Mouse (Mus musculus) mature B cell (primary cell): Measurements from ENCODE around the gene Slc34a3.

ENCODE experiments used
- in situ Hi-C: fragments of 300-500 bp; cut with MboI; formaldehyde crosslinking; loops from 2 replicates; pipeline ENCODE4 v1.14.3; 2019

The Slc34a3 gene

GRCm38 (mm10) chr2:25224766-25225752 is 9.1 kb downstream of the Slc34a3 start:
- in situ Hi-C loops, result no loop called here

- in situ Hi-C loops, result no loop called here
Measured at GRCm38 (mm10) chr2:25224492-25224765, 9.7 kb downstream of the Slc34a3 start, which contains the start of gene Tubb4b. Gene Tubb4b, minus strand, starts transcription at chr2:25224702.

DNA sequence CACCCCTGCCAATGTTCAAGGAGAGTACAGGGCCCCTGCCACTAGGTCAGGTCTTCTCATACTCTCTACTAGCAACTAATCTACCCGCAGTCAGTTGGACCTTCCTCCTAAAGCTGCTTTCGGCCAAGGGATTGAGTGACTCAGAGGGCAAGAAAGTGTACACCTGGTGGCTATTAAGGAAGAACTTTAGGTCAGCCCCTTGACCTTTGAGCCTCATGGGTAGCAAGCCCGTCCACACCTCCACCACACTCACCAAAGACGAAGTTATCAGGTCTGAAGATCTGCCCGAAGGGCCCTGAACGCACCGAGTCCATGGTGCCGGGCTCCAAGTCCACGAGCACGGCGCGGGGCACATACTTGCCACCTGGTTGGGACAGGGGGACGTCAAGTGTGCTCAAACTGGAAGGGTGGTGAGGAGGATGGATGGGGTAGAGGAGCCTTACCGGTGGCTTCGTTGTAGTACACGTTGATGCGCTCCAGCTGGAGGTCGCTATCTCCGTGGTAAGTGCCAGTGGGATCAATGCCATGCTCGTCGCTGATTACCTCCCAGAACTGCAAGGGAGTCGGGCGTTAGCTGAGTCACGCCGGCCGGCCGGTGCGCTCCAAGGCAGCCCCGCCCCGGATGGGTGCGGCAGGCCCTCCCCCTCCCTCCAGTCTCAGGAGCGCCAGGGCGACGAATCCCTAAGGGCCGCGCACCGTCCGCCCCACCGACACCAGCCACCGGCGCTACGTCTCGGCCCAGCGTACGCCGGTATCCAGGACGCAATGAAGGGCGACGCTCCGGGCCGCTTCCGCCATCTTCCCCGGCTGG is 10.3 kb downstream of the Slc34a3 start:
- in situ Hi-C loops, result no loop called here

DNA sequence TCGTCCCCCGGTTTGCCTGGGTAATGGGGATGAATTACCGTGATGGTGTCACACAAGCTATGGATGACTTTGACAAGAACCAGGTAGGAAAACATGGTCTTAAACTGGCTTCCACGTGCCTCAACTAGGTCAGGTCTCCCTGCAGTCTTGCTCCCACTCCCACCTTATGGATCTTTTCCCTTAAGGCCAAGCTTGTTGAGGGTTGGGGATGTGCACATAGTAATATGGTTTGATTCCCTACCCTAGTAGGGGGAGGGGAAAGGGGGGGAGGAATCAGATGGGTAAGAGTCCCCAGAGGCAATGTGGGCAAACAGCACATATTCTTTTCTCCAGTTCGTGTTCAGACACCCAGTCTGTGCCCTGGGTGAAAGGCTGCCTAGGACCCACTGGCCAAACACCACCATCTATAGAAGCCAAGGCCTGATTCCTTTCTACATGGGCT is 12.8 kb downstream of the Slc34a3 start:
- in situ Hi-C loops, result no loop called here

DNA sequence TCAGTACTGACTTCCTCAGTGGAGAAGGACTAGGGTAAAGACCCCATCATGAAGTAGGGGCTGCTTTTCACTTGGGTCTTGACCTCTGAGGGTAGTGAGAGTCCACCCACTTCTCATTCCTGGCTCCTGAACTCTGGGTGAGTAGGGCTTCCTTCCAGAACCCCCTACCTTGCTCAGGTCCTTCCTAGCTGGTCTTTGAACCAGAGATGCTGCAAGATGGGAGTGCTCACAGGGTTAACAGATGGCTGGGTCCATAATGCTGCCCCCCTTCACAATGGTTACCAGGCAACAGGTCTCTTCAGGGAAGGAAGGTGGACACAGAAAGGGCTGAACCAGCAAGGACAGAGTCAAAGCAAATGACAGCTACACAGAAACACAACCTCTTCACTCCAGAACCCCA is 15.7 kb downstream of the Slc34a3 start, which contains the start of gene Fam166a:
Gene Fam166a (plus strand): TSS at position 301 of the 400 bp plus-strand sequence.
- in situ Hi-C loops, result no loop called here

DNA sequence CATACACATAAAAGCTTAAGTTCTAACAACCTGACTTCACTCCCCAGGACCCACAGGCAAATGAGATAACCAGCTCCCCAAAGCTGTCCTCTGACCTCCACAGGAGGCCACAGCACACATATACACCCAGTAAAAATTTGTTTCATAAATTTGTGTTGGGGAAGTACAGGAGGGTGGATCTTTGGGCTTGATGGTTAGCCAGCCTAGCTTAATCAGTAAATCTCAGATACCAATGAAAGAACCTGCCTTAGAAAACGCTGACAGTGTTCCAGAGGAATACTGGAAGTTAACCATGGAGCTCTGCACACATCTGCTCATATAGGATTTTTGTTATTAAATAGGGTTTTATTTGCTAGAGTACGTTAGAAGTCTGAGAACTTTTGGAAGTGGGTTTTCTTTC is 16.5 kb downstream of the Slc34a3 start:
- in situ Hi-C loops, result no loop called here

GRCm38 (mm10) chr2:25214444-25214843 is 19.7 kb downstream of the Slc34a3 start, which contains the start of gene Stpg3:
Gene Stpg3, minus strand, starts transcription at chr2:25214637.
- in situ Hi-C loops, result no loop called here

- in situ Hi-C loops, result no loop called here
Measured at GRCm38 (mm10) chr2:25213266-25213865, 20.8 kb downstream of the Slc34a3 start.

- in situ Hi-C loops, result no loop called here
Measured at GRCm38 (mm10) chr2:25211121-25211670, 23.0 kb downstream of the Slc34a3 start, which contains the start of gene Nelfb. Gene Nelfb, minus strand, starts transcription at chr2:25211489.

GRCm38 (mm10) chr2:25210686-25211085 is 23.5 kb downstream of the Slc34a3 start:
- in situ Hi-C loops, result no loop called here

DNA sequence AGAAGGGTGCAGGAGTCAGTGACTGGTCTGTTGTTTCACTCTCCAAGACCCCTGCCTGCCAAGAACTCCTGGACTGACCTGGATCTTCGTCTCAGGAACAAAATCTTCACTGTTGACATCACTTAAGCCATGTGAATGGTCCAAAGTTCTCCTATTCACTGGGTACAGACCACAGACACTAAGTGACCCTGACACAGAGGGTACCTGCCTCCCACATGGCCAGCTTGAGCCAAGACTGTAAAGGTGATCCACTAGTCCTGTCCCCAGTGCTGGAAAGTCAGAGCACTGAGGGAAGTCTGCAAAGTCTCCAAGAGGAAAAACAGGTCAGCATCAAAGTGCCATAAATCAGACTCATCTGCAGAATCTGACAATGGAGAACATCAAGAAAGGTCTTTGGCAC is 26.6 kb downstream of the Slc34a3 start:
- in situ Hi-C loops, result no loop called here

DNA sequence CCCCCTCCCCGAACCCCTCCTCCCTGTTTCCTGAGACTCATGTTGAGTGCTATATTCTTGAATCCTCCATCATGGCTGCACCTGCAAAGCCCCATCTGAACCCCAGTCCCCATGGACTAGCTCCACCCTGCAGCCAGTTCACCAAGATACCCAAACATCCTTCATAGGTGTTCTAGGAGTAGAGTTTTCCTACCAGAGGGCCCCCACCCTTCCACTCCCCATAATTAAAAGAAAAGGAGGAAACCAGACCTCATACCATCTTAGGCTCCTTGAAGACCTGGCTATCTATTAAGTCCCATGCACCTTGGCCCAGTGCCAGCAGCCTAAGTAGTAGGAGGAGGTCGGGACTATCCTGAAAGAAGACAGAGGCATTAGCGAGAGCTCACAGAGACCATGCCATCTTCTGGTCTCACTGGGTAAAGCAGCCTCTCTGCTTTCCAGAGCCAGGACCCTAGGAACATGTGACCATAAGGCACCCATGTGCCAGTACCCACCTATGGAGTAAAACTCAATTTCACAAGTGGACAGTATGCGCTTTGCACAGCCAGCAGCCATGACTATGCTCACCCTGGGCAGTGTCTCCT is 30.4 kb downstream of the Slc34a3 start:
- in situ Hi-C loops, result no loop called here

- in situ Hi-C loops, result no loop called here
Measured at GRCm38 (mm10) chr2:25200631-25201030, 33.5 kb downstream of the Slc34a3 start.

- in situ Hi-C loops, result no loop called here
Measured at GRCm38 (mm10) chr2:25197946-25198345, 36.2 kb downstream of the Slc34a3 start.

DNA sequence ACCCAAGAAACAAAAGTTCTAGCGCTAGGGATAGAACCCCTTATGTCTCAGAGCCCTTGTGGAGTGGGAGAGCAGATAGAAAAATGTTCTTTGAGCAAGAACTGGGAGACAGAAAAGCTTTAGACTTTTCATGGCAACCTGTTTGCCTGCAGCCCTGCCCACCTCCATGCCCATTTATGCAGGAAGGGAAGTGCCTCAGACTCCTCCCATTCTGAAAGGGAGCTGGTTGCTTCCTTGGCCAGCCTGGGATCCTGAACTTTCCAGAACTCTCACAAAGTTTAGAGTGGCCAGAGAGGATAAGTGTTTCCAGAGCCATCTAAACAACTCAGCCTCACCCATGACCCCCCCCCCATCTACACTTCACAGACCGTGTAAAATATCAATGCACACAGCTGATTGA is 37.0 kb downstream of the Slc34a3 start:
- in situ Hi-C loops, result no loop called here

DNA sequence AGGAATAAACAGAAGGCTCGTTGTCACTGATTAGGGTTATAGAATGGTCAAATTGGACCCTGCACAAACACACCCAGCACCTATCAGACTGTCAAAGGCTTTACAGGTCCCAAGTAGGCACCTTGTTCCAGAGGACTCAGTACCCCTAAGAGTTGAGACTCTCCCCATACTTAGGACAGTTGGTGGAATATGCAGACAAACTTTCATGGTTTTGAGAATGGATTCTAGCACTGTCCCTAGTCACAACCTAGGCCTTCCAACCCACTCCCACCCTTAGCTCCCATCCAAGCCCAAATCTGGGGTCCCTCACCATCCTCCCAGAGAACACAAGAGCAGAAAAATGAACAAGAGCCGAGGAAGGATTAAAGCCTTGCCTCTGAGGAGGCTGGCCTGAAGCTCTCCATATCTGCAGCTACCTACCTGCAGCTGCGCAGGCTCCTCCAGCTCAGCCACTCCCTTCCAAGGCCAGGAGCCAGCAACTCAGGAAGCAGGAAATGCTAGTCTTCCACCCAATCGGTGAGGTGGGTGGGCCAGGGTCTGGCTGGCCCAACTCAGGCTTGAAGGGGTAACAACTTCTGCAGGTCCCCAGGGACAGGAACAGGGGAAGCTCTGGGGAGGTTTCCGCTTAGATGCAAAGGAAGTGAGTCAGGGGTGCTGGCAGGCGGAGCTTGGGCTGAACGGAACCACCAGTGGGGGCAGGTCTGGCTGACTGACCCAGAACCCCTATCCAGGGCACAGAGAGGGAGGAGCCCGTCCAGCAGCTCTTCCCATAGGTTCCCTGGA is 37.8 kb downstream of the Slc34a3 start, which contains the start of gene Tor4a:
Gene Tor4a (minus strand): TSS at position 715 of the 783 bp plus-strand sequence.
- in situ Hi-C loops, result no loop called here

DNA sequence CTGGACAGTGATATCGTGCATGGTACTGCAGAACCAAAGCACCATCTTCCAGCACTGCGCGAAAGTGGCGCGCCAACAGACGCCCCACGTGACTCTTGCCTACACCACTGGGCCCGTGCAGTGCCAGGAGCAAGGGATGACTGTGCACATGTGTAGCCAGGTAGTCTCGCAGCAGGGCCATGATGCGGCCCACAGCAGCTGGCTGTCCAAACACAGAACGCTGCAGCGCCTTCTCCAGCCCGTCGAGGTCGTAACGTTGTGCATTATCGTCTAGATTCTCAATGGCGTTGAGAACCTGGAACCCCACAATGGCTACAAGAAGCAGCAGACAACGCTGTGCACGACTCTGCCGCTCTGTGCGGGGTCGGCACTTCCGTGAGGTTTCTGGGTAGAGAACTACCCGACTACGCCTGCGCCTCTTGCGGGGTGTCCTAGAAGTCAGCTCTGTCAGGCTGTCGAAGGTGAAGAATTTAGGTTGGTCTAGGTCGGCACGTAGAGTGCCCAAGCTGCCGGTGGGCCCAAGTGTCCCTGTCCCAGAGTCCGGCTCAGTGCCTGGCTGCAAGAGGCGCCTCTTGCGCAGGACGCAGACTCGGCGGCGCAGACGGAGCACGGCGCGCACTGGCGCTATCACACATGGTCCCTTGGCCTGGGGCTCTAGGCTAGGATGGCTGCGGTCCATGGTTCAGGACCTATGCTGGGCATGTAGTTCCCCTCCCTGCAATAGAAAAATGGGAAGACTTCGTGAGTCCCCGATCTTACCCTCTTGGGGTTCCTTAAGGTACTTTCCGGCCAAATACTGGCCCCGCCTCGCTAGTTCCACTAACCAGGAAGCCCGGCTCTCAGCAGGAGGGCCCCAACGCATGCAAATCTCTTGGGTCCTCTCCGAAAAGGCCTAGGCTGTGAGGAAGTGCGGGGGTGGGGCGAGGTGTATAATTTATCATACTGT is 38.7 kb downstream of the Slc34a3 start:
- in situ Hi-C loops, result no loop called here

DNA sequence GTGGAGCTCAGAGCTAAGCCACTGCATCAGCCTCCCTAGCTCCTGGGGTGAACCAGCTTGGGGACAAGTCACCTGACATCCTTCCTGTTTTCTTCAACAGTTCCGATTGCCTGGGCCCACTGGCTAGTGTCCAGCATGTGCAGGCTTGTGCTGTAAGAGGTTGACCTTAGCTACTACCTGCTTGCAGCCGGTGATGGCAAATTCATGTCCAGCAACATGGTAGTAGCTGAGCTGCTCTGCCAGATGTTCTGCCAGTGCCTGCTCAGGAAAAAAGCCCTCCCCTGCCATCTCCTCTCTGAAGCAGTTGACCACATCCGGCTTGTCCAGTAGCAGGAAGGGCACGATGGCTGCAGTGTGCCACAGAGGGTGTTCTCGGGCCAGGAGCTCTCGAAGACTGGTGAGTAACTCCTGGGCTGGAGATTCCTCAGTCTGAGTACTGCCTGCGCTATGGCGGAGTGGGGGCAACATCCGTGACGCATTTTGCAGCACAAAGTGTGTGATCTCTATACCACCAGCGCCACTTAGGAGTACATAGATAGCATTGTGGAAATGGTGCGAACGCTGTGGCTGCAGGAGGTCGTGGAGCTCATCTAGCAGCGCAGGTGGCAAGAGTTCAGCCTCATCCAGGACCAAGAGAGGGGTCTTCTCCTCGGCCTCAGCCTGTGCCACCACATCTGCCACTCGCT is 39.5 kb downstream of the Slc34a3 start:
- in situ Hi-C loops, result no loop called here

DNA sequence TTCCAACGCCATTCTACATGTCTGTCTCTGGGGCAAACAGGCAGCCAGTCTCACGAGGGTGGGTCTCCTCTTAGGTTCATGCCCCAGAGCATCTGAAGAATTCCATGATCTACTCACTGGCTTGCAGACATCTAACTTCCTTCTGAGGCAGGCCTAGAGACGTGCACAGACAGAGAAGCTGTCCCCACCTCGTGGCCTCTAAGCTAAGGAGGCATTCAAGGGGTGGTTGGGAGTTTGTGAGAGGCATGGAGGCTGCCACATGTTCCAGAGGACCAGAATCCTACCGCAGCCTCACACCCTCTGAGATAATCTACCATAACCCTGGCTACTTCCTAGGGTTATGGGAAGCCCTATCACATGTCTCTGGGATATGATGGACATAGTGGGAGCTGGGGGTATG is 40.2 kb downstream of the Slc34a3 start:
- in situ Hi-C loops, result no loop called here
